Mouse (Mus musculus) CD4-positive, CD25-positive, alpha-beta regulatory T cell, adult 9 weeks (primary cell): Measurements from ENCODE around the gene Fcgrt. TPM values are rescaled to one million over a fixed set of nuclear protein-coding genes. Genes with fewer than 3 reads are reported as not detected.

Source experiments
- polyA plus RNA-seq: library from polyadenylated mRNA; unstranded; fragments of 100-300 nt; shearing (Covaris generic); gene quantifications from one replicate; pipeline ENCODE4 v1.2.1, GENCODE M21; 2017

Fcgrt gene
- polyA plus RNA-seq, result 2.6 TPM

GRCm38 (mm10) chr7:45103652-45104180 lies at the start of gene Fcgrt:
Gene Fcgrt, minus strand, starts transcription at chr7:45103851.

GRCm38 (mm10) chr7:45135993-45136567 lies 32.4 kb upstream of the Fcgrt start, which contains the start of the genes Gm45713 and Flt3l:
Gene Gm45713, minus strand, starts transcription at chr7:45136231.
Gene Flt3l, minus strand, starts transcription at chr7:45136432.

DNA sequence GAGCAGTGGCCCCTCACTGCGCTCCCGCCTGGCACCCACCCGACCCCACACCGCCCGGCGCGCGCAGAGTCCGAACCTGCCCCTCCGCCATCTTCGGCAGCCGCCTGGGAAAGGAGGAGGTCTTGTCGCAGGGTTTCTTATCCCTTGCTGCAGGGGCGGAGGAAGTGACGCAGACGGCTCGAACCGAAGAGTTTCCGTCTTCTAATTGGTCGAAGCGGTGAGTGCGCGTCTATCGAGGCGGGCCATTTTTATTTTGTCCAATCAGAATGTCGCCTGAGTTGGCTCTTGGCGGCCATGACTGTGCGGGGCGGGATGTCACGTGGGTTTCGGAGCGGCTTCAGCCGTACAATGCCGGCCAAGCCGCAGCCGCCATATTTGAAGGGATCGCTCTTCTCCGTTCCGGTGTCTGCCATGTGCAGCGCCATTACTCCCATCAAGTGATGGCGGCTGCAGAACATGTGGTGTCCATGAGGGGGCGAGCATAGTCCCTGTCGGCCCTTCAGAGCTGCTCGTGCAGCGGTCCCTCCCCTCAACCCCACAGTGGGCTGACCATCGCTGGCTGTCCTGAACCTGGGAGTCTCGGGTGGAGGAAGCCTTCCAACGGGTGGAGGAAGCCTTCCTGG lies 25.1 kb upstream of the Fcgrt start, which contains the start of gene Rpl13a:
Gene Rpl13a (minus strand): TSS at position 138 of the 623 bp plus-strand sequence.

GRCm38 (mm10) chr7:45124224-45125143 lies 20.8 kb upstream of the Fcgrt start, which contains the start of gene Rps11:
Gene Rps11, minus strand, starts transcription at chr7:45124439.

GRCm38 (mm10) chr7:45092048-45092447 lies 11.6 kb downstream of the Fcgrt start, which contains the start of gene Rcn3:
Gene Rcn3, minus strand, starts transcription at chr7:45092221.

GRCm38 (mm10) chr7:45062239-45062835 lies 41.3 kb downstream of the Fcgrt start, which contains the start of the genes Nosip and Prrg2:
Gene Nosip, plus strand, starts transcription at chr7:45062429.
Gene Prrg2, minus strand, starts transcription at chr7:45062677.

DNA sequence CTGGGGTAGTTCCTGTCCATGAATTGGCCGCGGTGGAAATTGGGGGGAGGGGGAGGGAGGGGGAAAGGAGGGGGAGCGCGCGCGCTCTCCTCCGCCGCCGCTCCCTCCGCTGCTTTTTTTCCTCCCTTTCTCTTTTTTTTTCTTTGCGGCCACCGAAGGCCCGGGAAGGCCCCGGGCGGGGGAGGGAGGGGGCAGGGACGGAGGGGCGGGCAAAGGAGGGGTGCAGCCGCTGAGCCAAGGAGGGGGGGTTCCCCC lies 50.9 kb downstream of the Fcgrt start, which contains the start of gene Prr12:
Gene Prr12 (minus strand): TSS at position 20 of the 255 bp plus-strand sequence.

Other genes with a start within 250 kb of the Fcgrt start
- gene Pnkp, start 246.7 kb downstream of the Fcgrt start, polyA plus RNA-seq, result 100 TPM
- 9.9 TPM for gene Ptov1, start 234.1 kb downstream of the Fcgrt start, polyA plus RNA-seq
- 26.9 TPM for gene Med25, start 211.1 kb downstream of the Fcgrt start, polyA plus RNA-seq
- 50.8 TPM for gene Fuz, start 207.8 kb downstream of the Fcgrt start, polyA plus RNA-seq
- gene Ap2a1, start 174.4 kb downstream of the Fcgrt start, polyA plus RNA-seq, result 26.9 TPM
- not detected for gene Tsks, start 160.6 kb downstream of the Fcgrt start, polyA plus RNA-seq
- 0.55 TPM for gene Cpt1c, start 129.0 kb downstream of the Fcgrt start, polyA plus RNA-seq
- 210 TPM for gene Prmt1, start 117.3 kb downstream of the Fcgrt start, polyA plus RNA-seq
- 255 TPM for gene Irf3, start 106.2 kb downstream of the Fcgrt start, polyA plus RNA-seq
- gene Bcl2l12, start 105.1 kb downstream of the Fcgrt start, polyA plus RNA-seq, result 35.2 TPM
- gene Scaf1, start 87.5 kb downstream of the Fcgrt start, polyA plus RNA-seq, result 22.7 TPM
- 6.3 TPM for gene Rras, start 85.9 kb downstream of the Fcgrt start, polyA plus RNA-seq
- gene Prr12, start 51.0 kb downstream of the Fcgrt start, polyA plus RNA-seq, result 4.8 TPM
- gene Nosip, start 41.4 kb downstream of the Fcgrt start, polyA plus RNA-seq, result 148 TPM
- 3.3 TPM for gene Prrg2, start 41.2 kb downstream of the Fcgrt start, polyA plus RNA-seq
- 10.8 TPM for gene Rcn3, start 11.6 kb downstream of the Fcgrt start, polyA plus RNA-seq
- 3,383 TPM for gene Rps11, start 20.6 kb upstream of the Fcgrt start, polyA plus RNA-seq
- gene Rpl13a, start 24.9 kb upstream of the Fcgrt start, polyA plus RNA-seq, result 3,108 TPM
- not detected for gene Gm45713, start 32.4 kb upstream of the Fcgrt start, polyA plus RNA-seq
- 292 TPM for gene Flt3l, start 32.6 kb upstream of the Fcgrt start, polyA plus RNA-seq
- 59.4 TPM for gene Pih1d1, start 50.5 kb upstream of the Fcgrt start, polyA plus RNA-seq
- 67.0 TPM for gene Aldh16a1, start 50.7 kb upstream of the Fcgrt start, polyA plus RNA-seq
- not detected for gene Slc17a7, start 60.1 kb upstream of the Fcgrt start, polyA plus RNA-seq
- gene Gfy, start 75.7 kb upstream of the Fcgrt start, polyA plus RNA-seq, result not detected
- not detected for gene Pth2, start 77.1 kb upstream of the Fcgrt start, polyA plus RNA-seq
- 0.32 TPM for gene Ccdc155, start 101.0 kb upstream of the Fcgrt start, polyA plus RNA-seq
- 16.0 TPM for gene Dkkl1, start 108.3 kb upstream of the Fcgrt start, polyA plus RNA-seq
- 2.9 TPM for gene Tead2, start 111.9 kb upstream of the Fcgrt start, polyA plus RNA-seq
- 598 TPM for gene Cd37, start 135.3 kb upstream of the Fcgrt start, polyA plus RNA-seq
- gene Slc6a16, start 137.2 kb upstream of the Fcgrt start, polyA plus RNA-seq, result not detected
- not detected for gene Slc6a21, start 173.7 kb upstream of the Fcgrt start, polyA plus RNA-seq
- 16.3 TPM for gene Trpm4, start 229.9 kb upstream of the Fcgrt start, polyA plus RNA-seq
- not detected for gene Hrc, start 231.4 kb upstream of the Fcgrt start, polyA plus RNA-seq